Mouse (Mus musculus): ENCODE results near the gene Ptbp3.

The Ptbp3 gene

GRCm38 (mm10) chr4:59471306-59471705 lies 77.9 kb downstream of the Ptbp3 start:
- DNase-seq, result no peak

GRCm38 (mm10) chr4:59465449-59465848 lies 83.7 kb downstream of the Ptbp3 start:
- DNase-seq, result no peak

GRCm38 (mm10) chr4:59464661-59465060 lies 84.5 kb downstream of the Ptbp3 start:
- DNase-seq, result no peak

- no peak for DNase-seq
These were observed 86.7 kb downstream of the Ptbp3 start for GRCm38 (mm10) chr4:59462494-59462893.

GRCm38 (mm10) chr4:59461116-59461727 lies 87.9 kb downstream of the Ptbp3 start:
- no peak for DNase-seq

- no peak for DNase-seq
These were observed 89.8 kb downstream of the Ptbp3 start for GRCm38 (mm10) chr4:59459216-59459955.

- no peak for DNase-seq
These were observed 91.2 kb downstream of the Ptbp3 start for GRCm38 (mm10) chr4:59457941-59458340.

GRCm38 (mm10) chr4:59457091-59457490 lies 92.1 kb downstream of the Ptbp3 start:
- no peak for DNase-seq

GRCm38 (mm10) chr4:59455465-59455864 lies 93.7 kb downstream of the Ptbp3 start:
- no peak for DNase-seq

GRCm38 (mm10) chr4:59454046-59454445 lies 95.1 kb downstream of the Ptbp3 start:
- no peak for DNase-seq

- DNase-seq, result no peak
These were observed 96.6 kb downstream of the Ptbp3 start for GRCm38 (mm10) chr4:59452503-59452933.

- no peak for DNase-seq
These were observed 98.3 kb downstream of the Ptbp3 start for GRCm38 (mm10) chr4:59450906-59451305.

- no peak for DNase-seq
These were observed 98.8 kb downstream of the Ptbp3 start for GRCm38 (mm10) chr4:59450234-59450854.

GRCm38 (mm10) chr4:59447296-59447695 lies 101.9 kb downstream of the Ptbp3 start:
- DNase-seq, result no peak

- no peak for DNase-seq
These were observed 103.6 kb downstream of the Ptbp3 start for GRCm38 (mm10) chr4:59445516-59445915.

GRCm38 (mm10) chr4:59444994-59445393 lies 104.2 kb downstream of the Ptbp3 start:
- DNase-seq, result no peak

- DNase-seq, result no peak
These were observed 105.1 kb downstream of the Ptbp3 start for GRCm38 (mm10) chr4:59444085-59444484.

GRCm38 (mm10) chr4:59441265-59441664 lies 107.9 kb downstream of the Ptbp3 start:
- DNase-seq, result no peak

GRCm38 (mm10) chr4:59439960-59440359 lies 109.2 kb downstream of the Ptbp3 start:
- no peak for DNase-seq

GRCm38 (mm10) chr4:59439041-59439440 lies 110.1 kb downstream of the Ptbp3 start:
- no peak for DNase-seq

- DNase-seq, result peak; percentile 9 to 16
These were observed 110.9 kb downstream of the Ptbp3 start, which contains the start of gene Susd1 for GRCm38 (mm10) chr4:59437990-59438854. TSS of gene Susd1 (minus strand) at chr4:59438633.

- DNase-seq, result no peak
These were observed 113.2 kb downstream of the Ptbp3 start for GRCm38 (mm10) chr4:59435951-59436350.

- DNase-seq, result no peak
These were observed 115.1 kb downstream of the Ptbp3 start for GRCm38 (mm10) chr4:59434039-59434438.
